ENCODE assay signal across 10 mouse cellular contexts in the genomic region with DNA sequence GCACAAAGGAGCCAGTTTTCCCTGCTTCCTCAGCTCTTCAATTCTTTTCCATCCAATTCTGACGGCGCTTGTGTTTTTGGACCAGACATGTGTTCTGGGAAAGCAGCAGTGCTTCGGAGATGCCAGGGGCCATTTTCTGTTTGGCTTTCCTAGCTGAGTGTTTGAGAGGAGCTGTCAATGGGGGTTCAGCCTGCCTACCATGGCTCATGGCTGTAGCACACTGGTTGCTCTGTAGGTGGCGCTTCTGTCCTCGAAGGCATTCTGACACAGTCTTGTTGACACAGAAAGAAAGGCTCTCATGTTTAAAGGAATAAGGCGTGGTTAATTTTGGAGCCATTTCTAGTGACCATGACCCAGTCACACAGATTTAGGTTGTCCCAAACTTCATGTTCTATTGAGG. TPM values are rescaled to one million over a fixed set of nuclear protein-coding genes. Genes with fewer than 3 reads are reported as not detected.
DNase-seq lines count a peak whose midpoint lies in the region; ATAC-seq and TF ChIP-seq lines count a peak whose summit lies in the region.
"Had no signal": no experiment of that assay in that cellular context is flagged by ENCODE, and none has a peak within 500 bp of the region (broad histone marks: within the 10 kb centered on the region; RNA-seq: fewer than 3 reads in every experiment).

No protein-coding gene starts in this region.

- ATAC-seq in kidney, postnatal 0 days (replicated peaks; ENCODE audit: low FRiP score, low read depth), result no peak

- H3K9me3 ChIP-seq in kidney, postnatal 0 days (replicated peaks; ENCODE audit: low read length), result no peaks in the 10 kb centered on the region
- H3K9me3 ChIP-seq in E14TG2a.4 (ENCODE audit: low read length), result peaks cover 5% of the 10 kb centered on the region; the same call in 1 of the 2 replicates
- no peaks in the 10 kb centered on the region for H3K9me3 ChIP-seq in heart, embryonic 10.5 days
- H3K9me3 ChIP-seq: embryonic facial prominence, embryonic 12.5 days; limb, embryonic 13.5 days had no signal

- no peaks in the 10 kb centered on the region for H3K36me3 ChIP-seq in kidney, postnatal 0 days (ENCODE audit: insufficient read depth, low read length)
- no peaks in the 10 kb centered on the region for H3K36me3 ChIP-seq in E14TG2a.4 (ENCODE audit: insufficient read depth, low read length)
- no peaks in the 10 kb centered on the region for H3K36me3 ChIP-seq in heart, embryonic 10.5 days
- H3K36me3 ChIP-seq: embryonic facial prominence, embryonic 12.5 days; limb, embryonic 13.5 days had no signal

- no peaks in the 10 kb centered on the region for H3K4me1 ChIP-seq in kidney, postnatal 0 days (replicated peaks; ENCODE audit: insufficient read depth, low read length)
- H3K4me1 ChIP-seq in E14TG2a.4 (replicated peaks; ENCODE audit: low read depth, low read length), result peaks cover 10% of the 10 kb centered on the region
- H3K4me1 ChIP-seq in heart, embryonic 10.5 days, result peaks cover 5% of the 10 kb centered on the region; the same call in 1 of the 2 replicates
- H3K4me1 ChIP-seq: embryonic facial prominence, embryonic 12.5 days; limb, embryonic 13.5 days had no signal

- no peak overlapping the region for H3K4me2 ChIP-seq in kidney, postnatal 0 days (ENCODE audit: low read length)
- H3K4me2 ChIP-seq: embryonic facial prominence, embryonic 12.5 days; limb, embryonic 13.5 days had no signal

- H3K27me3 ChIP-seq in kidney, postnatal 0 days (ENCODE audit: insufficient read depth, low read length), result no peaks in the 10 kb centered on the region
- no peaks in the 10 kb centered on the region for H3K27me3 ChIP-seq in E14TG2a.4 (ENCODE audit: insufficient read depth, low read length)
- H3K27me3 ChIP-seq in heart, embryonic 10.5 days (ENCODE audit: insufficient read depth, poor library complexity, severe bottlenecking), result no peaks in the 10 kb centered on the region
- H3K27me3 ChIP-seq: embryonic facial prominence, embryonic 12.5 days; limb, embryonic 13.5 days had no signal

- no peak overlapping the region for H3K4me3 ChIP-seq in kidney, postnatal 0 days (replicated peaks; ENCODE audit: low read depth, low read length)
- peak overlapping the region; percentile 37; the same call in 1 of the 2 replicates for H3K4me3 ChIP-seq in E14TG2a.4 (replicated peaks; ENCODE audit: low read length)
- no peak overlapping the region for H3K4me3 ChIP-seq in heart, embryonic 10.5 days
- H3K4me3 ChIP-seq: embryonic facial prominence, embryonic 12.5 days; limb, embryonic 13.5 days had no signal

- peak; percentile 14; the same call in 1 of the 2 replicates for TF ChIP-seq CTCF in kidney, postnatal 0 days (IDR thresholded peaks at IDR 0.05; ENCODE audit: low read depth)
- TF ChIP-seq CTCF in E14TG2a.4 (conservative IDR thresholded peaks at IDR 0.05; ENCODE audit: low read length), result peak; percentile 41

- WGBS in kidney, postnatal 0 days, result 86% methylated on average over 6 of the region's 6 CpGs
- WGBS in heart, embryonic 10.5 days, result 69% methylated on average over 6 of the region's 6 CpGs

- no peak for DNase-seq in kidney, postnatal 0 days (ENCODE audit: low spot score)
- no peak for DNase-seq in kidney, adult 8-10 months
- DNase-seq in ZHBTc4 (ENCODE audit: low read depth, low spot score), result peak; percentile 78
- peak; percentile 16 for DNase-seq in lung, postnatal 36 days
- DNase-seq in kidney, postnatal 25 days, result no peak
- no peak for DNase-seq in heart, embryonic 10.5 days (ENCODE audit: low spot score)
- DNase-seq in ovary, postnatal 36 days (ENCODE audit: low spot score), result no peak

- H3K27ac ChIP-seq in kidney, postnatal 0 days, result no peak overlapping the region
- no peak overlapping the region for H3K27ac ChIP-seq in heart, embryonic 10.5 days
- H3K27ac ChIP-seq: embryonic facial prominence, embryonic 12.5 days; limb, embryonic 13.5 days had no signal

- no peak overlapping the region for H3K9ac ChIP-seq in kidney, postnatal 0 days (ENCODE audit: low read depth, low read length)
- H3K9ac ChIP-seq: embryonic facial prominence, embryonic 12.5 days; limb, embryonic 13.5 days had no signal

RNA-seq across cellular contexts. Expression of gene Gadl1, which starts 45.9 kb away (rescaled TPM):
- 0.51 and 0.61 TPM in 2 replicates for polyA plus RNA-seq in kidney, postnatal 0 days (2015; fragmentation: Nextera tagmentation; extraction: Ambion mirVana)
- polyA plus RNA-seq in heart, embryonic 10.5 days (2016; fragmentation: Nextera tagmentation; extraction: Ambion mirVana), result 0.35 and 0.36 TPM in 2 replicates

Comparison
In these comparisons a context has a peak if more than half of its experiments do, and no peak if none do; other contexts are left out.
1. DNase-seq: peak in ZHBTc4 (single experiment) and lung, postnatal 36 days (single experiment); none in kidney, postnatal 0 days (single experiment), kidney, adult 8-10 months (0 of 2), kidney, postnatal 25 days (0 of 2), heart, embryonic 10.5 days (single experiment) and ovary, postnatal 36 days (single experiment).